Mouse (Mus musculus): Measurements from ENCODE around the gene Cdh4. TPM values are rescaled to one million over a fixed set of nuclear protein-coding genes. Genes with fewer than 3 reads are reported as not detected.

The Cdh4 gene
- total and polyA plus RNA-seq, 2 experiments from 2014 or later: 0.51 to 2.1 TPM

DNA sequence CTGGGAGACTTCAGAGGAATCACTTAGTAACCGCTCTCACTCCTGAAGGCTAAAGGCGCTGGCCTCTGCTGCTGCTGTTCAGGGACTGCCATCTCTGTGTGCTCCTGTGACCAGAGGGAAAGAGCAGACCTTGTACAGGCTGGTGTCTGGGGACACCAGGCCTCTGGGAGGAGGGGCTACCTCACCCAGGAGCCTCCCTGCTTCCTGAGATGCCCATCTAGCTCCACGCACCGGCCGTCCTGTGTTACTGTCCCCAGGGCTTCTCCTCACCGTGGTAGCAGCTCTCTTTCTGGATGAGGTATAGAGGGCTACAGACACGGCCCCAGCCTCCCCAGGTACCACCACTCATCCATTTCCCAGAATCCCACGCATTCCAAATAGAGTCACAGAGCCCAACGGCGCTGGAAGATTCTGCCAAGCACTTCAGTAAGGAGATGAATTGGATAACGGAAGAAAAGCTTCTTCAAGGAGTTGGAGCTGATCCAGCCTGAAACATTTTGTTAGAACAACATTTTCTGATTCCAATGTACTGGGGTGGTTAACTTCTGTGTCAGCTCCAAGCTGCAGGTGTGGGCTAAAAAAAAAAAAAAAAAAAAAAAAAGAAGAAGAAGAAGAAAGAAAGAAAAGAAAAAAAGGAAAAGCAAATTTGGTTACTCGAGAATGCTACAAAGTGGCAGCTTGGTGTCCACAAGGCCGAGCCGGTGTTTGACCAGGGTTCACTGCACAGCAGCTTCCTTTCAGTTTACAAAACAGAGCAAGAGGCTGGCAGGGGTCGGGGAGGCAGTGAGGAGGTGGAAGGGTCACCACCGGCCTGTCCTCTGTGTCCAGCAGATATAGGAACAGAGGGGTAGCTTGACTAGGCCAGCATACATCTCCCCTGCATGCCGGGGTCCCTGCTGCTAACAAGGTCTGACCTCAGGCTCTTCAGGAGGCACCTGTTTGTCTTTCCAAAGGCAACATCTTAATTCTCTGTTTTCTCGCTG lies 279.6 kb downstream of the Cdh4 start:
- TF ChIP-seq CTCF (IDR thresholded peaks at IDR 0.05; ENCODE audit: low read depth) (no peak), EP300 (IDR thresholded peaks at IDR 0.05; ENCODE audit: low read depth) (no peak)
- no peak overlapping the region for H3K27ac ChIP-seq (ENCODE audit: low read depth)
- H3K4me3 ChIP-seq (ENCODE audit: low read depth, low read length): no peak overlapping the region
- H3K9me3 ChIP-seq (replicated peaks; ENCODE audit: control insufficient read depth, low read length): no peaks in the 10 kb centered on the region
- H3K27me3 ChIP-seq (ENCODE audit: control insufficient read depth, insufficient read depth, low read length): no peaks in the 10 kb centered on the region
- ATAC-seq (ENCODE audit: insufficient read depth, low read depth) (no peak), DNase-seq (ENCODE audit: low spot score) (no peak)
- no peak overlapping the region for H3K4me2 ChIP-seq (ENCODE audit: low read depth, low read length)
- H3K9ac ChIP-seq (replicated peaks; ENCODE audit: low read depth, low read length): no peak overlapping the region
- no peaks in the 10 kb centered on the region for H3K36me3 ChIP-seq (replicated peaks; ENCODE audit: control insufficient read depth, insufficient read depth, low read length)
- no peaks in the 10 kb centered on the region for H3K4me1 ChIP-seq (ENCODE audit: control insufficient read depth, insufficient read depth)
- 66% methylated on average over 18 of the region's 18 CpGs for WGBS

DNA sequence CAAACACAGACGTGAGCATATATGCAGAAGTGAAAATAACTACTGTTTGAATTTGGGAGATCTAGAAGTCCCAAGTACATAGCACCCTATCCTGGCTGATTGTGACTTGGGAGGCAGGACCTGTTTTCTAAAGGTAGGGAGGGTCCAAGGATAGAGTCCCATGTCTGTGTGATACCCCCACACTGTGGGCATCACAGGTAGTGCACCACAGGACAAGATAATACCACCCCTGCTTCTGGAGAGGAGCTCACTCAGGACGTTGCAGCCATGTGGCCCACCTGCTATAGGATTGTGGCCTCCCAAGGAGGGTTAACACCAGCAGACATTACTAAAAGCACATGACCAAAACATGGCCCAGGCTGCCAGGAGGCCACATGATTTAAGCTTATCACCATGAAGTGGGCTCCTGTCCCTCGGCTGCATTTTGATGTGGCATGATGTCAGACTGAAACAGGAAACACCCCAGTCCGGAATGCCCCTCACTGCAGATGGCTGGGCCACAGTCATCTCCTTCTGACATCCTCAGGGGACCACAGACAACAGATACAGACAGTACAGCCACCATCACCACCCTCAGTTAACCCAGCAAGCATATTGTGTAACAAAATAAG lies 280.6 kb downstream of the Cdh4 start:
- H3K9ac ChIP-seq (replicated peaks; ENCODE audit: low read depth, low read length): no peak overlapping the region
- WGBS: 33% methylated on average over 4 of the region's 4 CpGs
- no peaks in the 10 kb centered on the region for H3K36me3 ChIP-seq (replicated peaks; ENCODE audit: control insufficient read depth, insufficient read depth, low read length)
- no peaks in the 10 kb centered on the region for H3K9me3 ChIP-seq (replicated peaks; ENCODE audit: control insufficient read depth, low read length)
- ATAC-seq (ENCODE audit: insufficient read depth, low read depth) (0 out of 2 replicates have a peak, but pooled peaks have one; percentile 25), DNase-seq (ENCODE audit: low spot score) (no peak)
- H3K27me3 ChIP-seq (ENCODE audit: control insufficient read depth, insufficient read depth, low read length): no peaks in the 10 kb centered on the region
- TF ChIP-seq EP300 (IDR thresholded peaks at IDR 0.05; ENCODE audit: low read depth) (no peak), CTCF (IDR thresholded peaks at IDR 0.05; ENCODE audit: low read depth) (peak; percentile 43; the same call in 1 of the 2 replicates)
- H3K4me3 ChIP-seq (ENCODE audit: low read depth, low read length): no peak overlapping the region
- H3K4me1 ChIP-seq (ENCODE audit: control insufficient read depth, insufficient read depth): no peaks in the 10 kb centered on the region
- no peak overlapping the region for H3K27ac ChIP-seq (ENCODE audit: low read depth)
- H3K4me2 ChIP-seq (ENCODE audit: low read depth, low read length): no peak overlapping the region

DNA sequence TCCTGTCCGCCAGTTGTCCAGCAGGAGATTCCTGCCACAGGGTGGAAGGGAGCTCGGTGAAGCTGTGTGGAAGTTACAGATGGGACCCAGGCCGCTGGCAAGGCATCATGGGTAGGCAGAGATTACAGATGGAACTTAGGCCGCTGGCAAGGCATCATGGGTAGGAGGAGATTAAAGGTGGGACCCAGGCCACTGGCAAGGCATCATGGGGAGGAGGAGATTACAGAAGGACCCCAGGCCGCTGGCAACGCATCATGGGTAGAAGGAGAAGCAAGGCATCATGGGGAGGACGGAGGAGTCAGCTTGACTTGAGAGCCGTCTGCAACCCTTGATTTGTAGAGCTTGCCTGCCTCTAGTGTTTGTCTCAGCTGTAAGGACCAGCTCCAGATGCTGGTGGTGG lies 281.2 kb downstream of the Cdh4 start:
- no peaks in the 10 kb centered on the region for H3K36me3 ChIP-seq (replicated peaks; ENCODE audit: control insufficient read depth, insufficient read depth, low read length)
- WGBS: 84% methylated on average over 8 of the region's 8 CpGs
- H3K4me2 ChIP-seq (ENCODE audit: low read depth, low read length): no peak overlapping the region

DNA sequence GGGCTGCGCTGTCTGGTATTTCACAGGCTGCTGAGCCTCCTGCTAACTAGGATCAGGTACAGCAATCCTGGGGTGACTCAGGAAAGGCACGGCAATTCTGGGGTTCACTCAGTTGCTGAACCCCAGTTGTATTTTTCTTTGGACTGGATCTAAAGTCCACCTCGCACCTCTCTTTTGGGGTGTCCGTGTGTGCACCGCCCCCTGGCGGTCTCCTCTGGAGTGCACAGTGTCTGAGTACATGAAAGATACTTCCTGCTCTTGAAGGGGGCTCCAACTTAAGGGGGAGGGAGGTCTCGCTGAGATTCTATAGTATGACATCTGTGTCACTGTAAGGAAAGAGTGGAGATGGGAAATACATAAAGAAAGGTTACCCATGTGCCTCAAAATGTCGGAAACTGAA lies 286.8 kb downstream of the Cdh4 start:
- Histone ChIP-seq H3K27me3 (ENCODE audit: control insufficient read depth, insufficient read depth, low read length) (no peaks in the 10 kb centered on the region), H3K27ac (ENCODE audit: low read depth) (no peak overlapping the region), H3K36me3 (replicated peaks; ENCODE audit: control insufficient read depth, insufficient read depth, low read length) (no peaks in the 10 kb centered on the region), H3K9me3 (replicated peaks; ENCODE audit: control insufficient read depth, low read length) (no peaks in the 10 kb centered on the region), H3K4me3 (ENCODE audit: low read depth, low read length) (no peak overlapping the region), H3K9ac (replicated peaks; ENCODE audit: low read depth, low read length) (no peak overlapping the region), H3K4me1 (ENCODE audit: control insufficient read depth, insufficient read depth) (no peaks in the 10 kb centered on the region), H3K4me2 (ENCODE audit: low read depth, low read length) (no peak overlapping the region)
- 52% methylated on average over 8 of the region's 8 CpGs for WGBS
- ATAC-seq (ENCODE audit: insufficient read depth, low read depth) (no peak), DNase-seq (ENCODE audit: low spot score) (no peak)
- TF ChIP-seq EP300 (IDR thresholded peaks at IDR 0.05; ENCODE audit: low read depth): no peak
- TF ChIP-seq CTCF (IDR thresholded peaks at IDR 0.05; ENCODE audit: low read depth): peak; percentile 43; the same call in 1 of the 2 replicates

More for the DNA sequence above, 281.2 kb downstream of the Cdh4 start:
- no peak for ATAC-seq (ENCODE audit: insufficient read depth, low read depth)
- H3K27me3 ChIP-seq (ENCODE audit: control insufficient read depth, insufficient read depth, low read length): no peaks in the 10 kb centered on the region
- no peaks in the 10 kb centered on the region for H3K4me1 ChIP-seq (ENCODE audit: control insufficient read depth, insufficient read depth)
- no peak overlapping the region for H3K9ac ChIP-seq (replicated peaks; ENCODE audit: low read depth, low read length)
- H3K9me3 ChIP-seq (replicated peaks; ENCODE audit: control insufficient read depth, low read length): no peaks in the 10 kb centered on the region
- TF ChIP-seq EP300 (IDR thresholded peaks at IDR 0.05; ENCODE audit: low read depth) (no peak), CTCF (IDR thresholded peaks at IDR 0.05; ENCODE audit: low read depth) (no peak)
- no peak overlapping the region for H3K4me3 ChIP-seq (ENCODE audit: low read depth, low read length)
- H3K27ac ChIP-seq (ENCODE audit: low read depth): no peak overlapping the region
- no peak for DNase-seq (ENCODE audit: low spot score)

DNA sequence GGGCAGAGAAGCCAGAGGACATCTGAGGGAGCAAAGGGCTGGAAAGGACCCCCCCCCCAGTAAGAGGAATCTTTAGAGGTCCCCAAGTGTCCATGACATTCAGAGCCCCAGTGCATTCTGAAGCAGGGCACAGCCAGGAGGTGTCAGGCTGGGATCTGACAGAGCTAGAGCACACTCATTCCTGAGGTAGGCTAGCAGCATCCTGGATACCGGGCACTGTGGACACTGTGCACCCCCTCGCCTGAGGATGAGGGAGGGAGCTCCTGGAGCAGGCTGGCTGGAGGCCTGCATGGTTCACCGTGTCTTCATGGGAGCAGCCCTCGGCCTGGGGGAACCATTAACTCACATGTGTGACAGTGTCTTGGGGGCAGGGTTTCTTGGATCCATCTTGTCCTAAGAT lies 287.6 kb downstream of the Cdh4 start:
- WGBS: 71% methylated on average over 4 of the region's 4 CpGs
- DNase-seq (ENCODE audit: low spot score) (no peak), ATAC-seq (ENCODE audit: insufficient read depth, low read depth) (no peak)

More for the DNA sequence above, 287.6 kb downstream of the Cdh4 start:
- no peaks in the 10 kb centered on the region for H3K4me1 ChIP-seq (ENCODE audit: control insufficient read depth, insufficient read depth)
- no peaks in the 10 kb centered on the region for H3K27me3 ChIP-seq (ENCODE audit: control insufficient read depth, insufficient read depth, low read length)
- H3K9me3 ChIP-seq (replicated peaks; ENCODE audit: control insufficient read depth, low read length): no peaks in the 10 kb centered on the region
- H3K27ac ChIP-seq (ENCODE audit: low read depth): no peak overlapping the region
- H3K9ac ChIP-seq (replicated peaks; ENCODE audit: low read depth, low read length): no peak overlapping the region
- TF ChIP-seq CTCF (IDR thresholded peaks at IDR 0.05; ENCODE audit: low read depth): no peak
- TF ChIP-seq EP300 (IDR thresholded peaks at IDR 0.05; ENCODE audit: low read depth): no peak
- no peak overlapping the region for H3K4me3 ChIP-seq (ENCODE audit: low read depth, low read length)
- H3K36me3 ChIP-seq (replicated peaks; ENCODE audit: control insufficient read depth, insufficient read depth, low read length): no peaks in the 10 kb centered on the region
- no peak overlapping the region for H3K4me2 ChIP-seq (ENCODE audit: low read depth, low read length)

All from heart, postnatal 0 days (tissue).